Mouse (Mus musculus) hindbrain, embryonic 15.5 days (tissue): ENCODE data around the gene Ociad1. TPM values are rescaled to one million over a fixed set of nuclear protein-coding genes. Genes with fewer than 3 reads are reported as not detected.
A peak's percentile ranks its signal among the peaks of the same experiment; 100 is the strongest.

ENCODE experiments used
- ATAC-seq: fragments of 200-750 bp; cut with Nextera tagmentation; 2 replicates; pipeline ENCODE4 v1.8.0; 2017; ENCODE audit warnings: low read depth, moderate number of reproducible peaks, moderate TSS enrichment; ENCODE audit not compliant: low FRiP score
- H3K27ac ChIP-seq: fragments of 300-500 bp; sonication (generic); replicated peaks from 2 replicates; pipeline ENCODE4 v1.5.1; 2015; ENCODE audit warnings: mild to moderate bottlenecking, inconsistent platforms
- H3K27me3 ChIP-seq: fragments of 300-500 bp; sonication (generic); 2 replicates; pipeline ENCODE4 v1.6.1; 2015; ENCODE audit warnings: control low read depth, inconsistent platforms
- H3K36me3 ChIP-seq: fragments of 300-500 bp; sonication (generic); 2 replicates; pipeline ENCODE4 v1.6.1; 2015; ENCODE audit warnings: control low read depth, inconsistent platforms
- H3K4me1 ChIP-seq: fragments of 300-500 bp; sonication (generic); replicated peaks from 2 replicates; pipeline ENCODE4 v1.6.1; 2015; ENCODE audit warnings: control low read depth, inconsistent platforms
- H3K4me2 ChIP-seq: fragments of 300-500 bp; sonication (generic); 2 replicates; pipeline ENCODE4 v1.6.1; 2015; ENCODE audit warnings: moderate library complexity, mild to moderate bottlenecking, inconsistent platforms
- H3K4me3 ChIP-seq: fragments of 300-500 bp; sonication (generic); 2 replicates; pipeline ENCODE4 v1.5.1; 2015; ENCODE audit warnings: mild to moderate bottlenecking, inconsistent platforms
- H3K9ac ChIP-seq: fragments of 300-500 bp; sonication (generic); 2 replicates; pipeline ENCODE4 v1.6.1; 2015; ENCODE audit warnings: inconsistent platforms
- H3K9me3 ChIP-seq: fragments of 300-500 bp; sonication (generic); 2 replicates; pipeline ENCODE4 v1.6.1; 2016; ENCODE audit warnings: control low read depth, inconsistent platforms
- WGBS: fragments of 180-500 bp; shearing (Covaris S2); methylation state at CpG from one replicate; pipeline ENCODE4 v1.1.7; 2015; 5-methylcytosine and 5-hydroxymethylcytosine counted together
- polyA plus RNA-seq: library from polyadenylated mRNA; unstranded; fragments of >200 nt; fragmentation: Nextera tagmentation; extraction: Ambion mirVana; gene quantifications from 2 replicates; pipeline ENCODE4 v1.2.1, GENCODE M21; 2015

Ociad1 gene
- polyA plus RNA-seq, 1 experiment from 2014 or later = 342 TPM

DNA sequence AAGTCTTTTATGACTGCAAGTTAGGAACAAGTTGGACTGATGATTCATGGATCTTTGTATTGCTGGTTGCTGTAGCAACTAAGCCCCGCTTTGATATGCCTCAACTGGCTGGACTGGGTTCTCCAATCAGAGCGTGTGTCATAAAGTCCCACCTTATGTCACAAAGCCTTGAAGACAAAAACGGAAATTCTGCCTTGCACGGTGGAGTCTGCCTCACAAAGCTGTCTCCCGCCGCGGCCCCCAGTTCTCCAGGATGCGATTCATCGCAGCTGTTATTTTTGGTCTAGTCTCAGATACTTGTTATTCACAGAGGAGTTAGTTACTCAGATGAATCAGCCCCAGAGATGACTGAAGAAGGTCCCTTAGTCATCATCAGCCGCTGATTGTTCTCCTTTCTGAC lies 51.7 kb downstream of the Ociad1 start:
- no peaks in the 10 kb centered on the region for H3K36me3 ChIP-seq
- no peak overlapping the region for H3K27ac ChIP-seq
- 65% methylated on average over 10 of the region's 10 CpGs for WGBS
- H3K4me3 ChIP-seq = no peak overlapping the region
- ATAC-seq = no peak
- no peak overlapping the region for H3K9ac ChIP-seq
- H3K9me3 ChIP-seq = no peaks in the 10 kb centered on the region
- H3K4me2 ChIP-seq = no peak overlapping the region
- H3K27me3 ChIP-seq = no peaks in the 10 kb centered on the region
- H3K4me1 ChIP-seq = no peaks in the 10 kb centered on the region

- WGBS = 74% methylated on average over 4 of the region's 4 CpGs
Measured at GRCm38 (mm10) chr5:73345254-73345653, 52.7 kb downstream of the Ociad1 start.

DNA sequence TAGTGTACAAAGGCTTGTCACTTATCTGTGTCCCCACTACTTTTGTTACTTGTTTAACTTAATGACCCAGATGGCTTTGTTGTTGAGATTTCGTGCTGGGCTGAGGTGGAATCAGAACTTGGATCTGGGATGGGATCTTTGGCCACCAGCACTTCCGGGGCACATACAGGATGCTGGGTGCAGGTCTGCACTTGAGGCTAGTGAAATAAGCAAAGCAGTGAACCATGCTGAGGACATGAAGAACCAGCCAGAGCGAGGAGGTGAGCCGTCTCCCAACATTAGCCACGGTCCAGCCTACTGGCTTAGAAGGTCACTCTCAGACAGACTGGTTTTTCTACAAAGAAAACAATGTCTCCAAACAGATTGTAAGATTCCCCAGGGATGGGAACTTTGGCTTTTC lies 56.9 kb downstream of the Ociad1 start:
- no peaks in the 10 kb centered on the region for H3K27me3 ChIP-seq
- H3K9me3 ChIP-seq = no peaks in the 10 kb centered on the region
- H3K4me3 ChIP-seq = no peak overlapping the region
- H3K9ac ChIP-seq = no peak overlapping the region
- peaks cover 7% of the 10 kb centered on the region; the same call in 1 of the 2 replicates for H3K4me1 ChIP-seq
- WGBS = 50% methylated on average over 5 of the region's 5 CpGs
- no peak overlapping the region for H3K4me2 ChIP-seq
- H3K36me3 ChIP-seq = no peaks in the 10 kb centered on the region
- ATAC-seq = no peak
- H3K27ac ChIP-seq = no peak overlapping the region

More at GRCm38 (mm10) chr5:73345254-73345653, 52.7 kb downstream of the Ociad1 start:
- H3K27ac ChIP-seq = no peak overlapping the region
- ATAC-seq = no peak
- no peaks in the 10 kb centered on the region for H3K36me3 ChIP-seq
- H3K4me3 ChIP-seq = no peak overlapping the region
- H3K4me2 ChIP-seq = no peak overlapping the region
- H3K27me3 ChIP-seq = no peaks in the 10 kb centered on the region
- no peak overlapping the region for H3K9ac ChIP-seq
- no peaks in the 10 kb centered on the region for H3K9me3 ChIP-seq
- H3K4me1 ChIP-seq = no peaks in the 10 kb centered on the region

DNA sequence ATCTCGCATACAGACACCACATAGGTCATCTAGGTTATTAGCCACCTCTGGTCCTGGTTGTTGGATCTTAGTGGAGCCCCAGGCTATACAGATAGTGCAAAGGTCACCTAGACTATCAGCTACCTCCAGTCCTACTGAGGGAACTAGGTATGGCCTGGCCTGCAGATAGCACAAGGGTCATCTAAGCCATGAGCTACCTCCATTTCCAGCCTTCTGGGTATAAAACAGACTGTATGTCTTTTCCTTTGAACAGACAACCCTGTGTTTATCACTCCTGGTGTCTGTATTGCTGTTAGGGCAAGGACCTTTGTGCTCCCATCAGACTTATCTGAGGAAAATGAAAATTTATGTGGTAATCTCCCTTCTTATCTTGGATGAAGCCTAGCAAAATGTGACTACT lies 59.2 kb downstream of the Ociad1 start:
- H3K4me3 ChIP-seq = no peak overlapping the region
- H3K36me3 ChIP-seq = no peaks in the 10 kb centered on the region
- H3K4me2 ChIP-seq = no peak overlapping the region
- ATAC-seq = no peak
- H3K4me1 ChIP-seq = peaks cover 7% of the 10 kb centered on the region; the same call in 1 of the 2 replicates
- H3K27me3 ChIP-seq = no peaks in the 10 kb centered on the region
- no peak overlapping the region for H3K27ac ChIP-seq
- no peak overlapping the region for H3K9ac ChIP-seq
- 94% methylated on average over 1 of the region's 1 CpGs for WGBS
- H3K9me3 ChIP-seq = no peaks in the 10 kb centered on the region

DNA sequence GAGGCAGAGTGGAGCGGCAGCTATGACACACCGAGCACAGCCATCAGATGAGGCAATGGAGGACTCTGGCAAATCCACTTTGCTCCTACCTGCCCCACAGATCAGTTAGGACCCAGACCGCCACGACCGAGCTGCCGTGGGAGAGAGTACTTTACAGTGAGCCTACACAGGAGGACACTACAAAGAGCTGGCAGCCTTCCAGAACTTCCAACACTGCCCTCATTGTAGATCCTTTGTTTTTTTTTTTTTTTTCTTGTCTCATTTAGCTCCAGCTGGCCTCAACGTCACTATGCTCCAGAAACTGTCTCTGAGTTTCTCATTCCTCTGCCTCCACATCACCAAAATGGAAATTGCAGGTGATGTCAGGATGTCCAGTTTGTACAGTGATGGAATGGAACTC lies 60.9 kb downstream of the Ociad1 start:
- H3K27me3 ChIP-seq = no peaks in the 10 kb centered on the region
- H3K9me3 ChIP-seq = no peaks in the 10 kb centered on the region
- ATAC-seq = no peak
- H3K27ac ChIP-seq = no peak overlapping the region
- H3K4me2 ChIP-seq = no peak overlapping the region
- H3K36me3 ChIP-seq = no peaks in the 10 kb centered on the region
- H3K4me1 ChIP-seq = peaks cover 7% of the 10 kb centered on the region; the same call in 1 of the 2 replicates
- 49% methylated on average over 7 of the region's 7 CpGs for WGBS
- no peak overlapping the region for H3K4me3 ChIP-seq
- H3K9ac ChIP-seq = no peak overlapping the region

DNA sequence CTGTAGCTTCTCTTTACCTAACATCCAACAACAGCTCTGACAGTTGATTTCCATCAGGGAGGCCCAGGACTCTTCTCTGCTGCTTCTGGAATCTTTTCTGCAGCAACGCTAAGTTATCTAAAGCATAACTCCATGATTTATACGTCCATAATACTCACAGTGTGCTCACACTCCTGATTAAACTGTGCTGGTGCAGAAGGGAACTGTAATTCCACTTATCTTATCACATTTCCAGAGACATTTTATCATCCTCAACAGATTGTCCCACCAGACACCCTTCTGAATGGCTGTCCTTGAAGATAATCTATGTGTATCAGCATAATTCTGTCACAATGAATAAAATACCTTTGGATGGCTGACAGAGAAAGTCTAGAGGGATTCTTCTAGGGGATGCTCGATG lies 61.4 kb downstream of the Ociad1 start:
- Histone ChIP-seq H3K9ac (no peak overlapping the region), H3K36me3 (no peaks in the 10 kb centered on the region), H3K4me1 (peaks cover 7% of the 10 kb centered on the region; the same call in 1 of the 2 replicates), H3K4me3 (no peak overlapping the region), H3K27ac (no peak overlapping the region), H3K27me3 (no peaks in the 10 kb centered on the region), H3K9me3 (no peaks in the 10 kb centered on the region), H3K4me2 (no peak overlapping the region)
- WGBS = 61% methylated on average over 3 of the region's 3 CpGs
- no peak for ATAC-seq

DNA sequence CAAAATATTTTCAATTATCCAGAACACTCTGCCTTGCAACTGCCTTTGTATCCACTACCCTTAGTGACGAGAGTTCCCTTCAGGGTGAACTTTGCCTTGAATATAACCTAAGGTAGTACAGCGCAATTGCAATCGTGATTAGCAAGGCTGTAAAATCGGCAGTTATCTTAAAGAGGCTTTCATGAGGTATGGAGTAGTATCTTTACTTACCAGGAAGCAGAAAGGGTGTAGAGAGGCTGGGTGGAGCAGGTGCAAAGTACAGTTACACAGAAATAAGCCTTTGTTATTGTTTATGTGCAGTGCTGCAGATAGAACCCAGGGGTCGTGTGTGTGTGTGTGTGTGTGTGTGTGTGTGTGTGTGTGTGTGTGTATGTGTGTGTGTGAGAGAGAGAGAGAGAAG lies 62.8 kb downstream of the Ociad1 start:
- no peak overlapping the region for H3K27ac ChIP-seq
- no peak overlapping the region for H3K9ac ChIP-seq
- no peak overlapping the region for H3K4me2 ChIP-seq
- no peaks in the 10 kb centered on the region for H3K9me3 ChIP-seq
- H3K36me3 ChIP-seq = no peaks in the 10 kb centered on the region
- H3K4me3 ChIP-seq = no peak overlapping the region
- WGBS = 72% methylated on average over 5 of the region's 5 CpGs
- ATAC-seq = no peak
- no peaks in the 10 kb centered on the region for H3K27me3 ChIP-seq
- H3K4me1 ChIP-seq = peaks cover 12% of the 10 kb centered on the region

GRCm38 (mm10) chr5:73359134-73359751 lies 66.7 kb downstream of the Ociad1 start:
- Histone ChIP-seq H3K4me1 (peaks cover 5% of the 10 kb centered on the region), H3K27ac (no peak overlapping the region), H3K27me3 (no peaks in the 10 kb centered on the region), H3K4me2 (peak overlapping the region; percentile 45), H3K36me3 (no peaks in the 10 kb centered on the region), H3K4me3 (no peak overlapping the region), H3K9me3 (no peaks in the 10 kb centered on the region), H3K9ac (no peak overlapping the region)
- WGBS = 82% methylated on average over 6 of the region's 6 CpGs
- no peak for ATAC-seq

GRCm38 (mm10) chr5:73359752-73360141 lies 67.2 kb downstream of the Ociad1 start:
- Histone ChIP-seq H3K36me3 (no peaks in the 10 kb centered on the region), H3K27ac (no peak overlapping the region), H3K9me3 (no peaks in the 10 kb centered on the region), H3K4me1 (peaks cover 5% of the 10 kb centered on the region), H3K4me2 (peak overlapping the region; percentile 45), H3K4me3 (peak overlapping the region; percentile 7; the same call in 1 of the 2 replicates), H3K27me3 (no peaks in the 10 kb centered on the region), H3K9ac (no peak overlapping the region)
- 30% methylated on average over 12 of the region's 12 CpGs for WGBS
- ATAC-seq = peak; percentile 27; the same call in 1 of the 2 replicates

DNA sequence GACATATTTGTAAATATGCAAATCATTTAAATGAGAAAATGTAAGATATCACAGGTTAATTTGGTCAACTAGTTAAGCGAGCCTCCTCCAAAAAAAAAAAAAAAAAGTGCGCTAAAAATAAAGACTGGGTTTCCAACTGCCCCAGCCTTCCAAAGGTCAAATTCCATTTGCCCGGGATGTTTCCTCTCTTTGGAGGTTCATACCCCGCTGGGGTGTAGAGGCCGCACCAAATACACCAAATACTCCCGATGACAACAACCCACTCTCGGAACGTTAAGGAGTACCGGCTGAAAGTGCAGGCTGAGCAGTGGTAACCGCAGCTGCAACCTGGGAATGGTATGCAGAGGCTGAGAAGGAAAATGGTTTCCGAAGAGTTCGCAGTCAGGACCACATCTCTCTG lies 67.7 kb downstream of the Ociad1 start:
- H3K4me3 ChIP-seq = peak overlapping the region; percentile 7; the same call in 1 of the 2 replicates
- no peaks in the 10 kb centered on the region for H3K36me3 ChIP-seq
- H3K4me1 ChIP-seq = peaks cover 5% of the 10 kb centered on the region
- H3K4me2 ChIP-seq = peak overlapping the region; percentile 45
- no peak overlapping the region for H3K9ac ChIP-seq
- H3K9me3 ChIP-seq = no peaks in the 10 kb centered on the region
- no peaks in the 10 kb centered on the region for H3K27me3 ChIP-seq
- ATAC-seq = no peak
- no peak overlapping the region for H3K27ac ChIP-seq
- WGBS = 22% methylated on average over 12 of the region's 12 CpGs

GRCm38 (mm10) chr5:73362338-73362737 lies 69.8 kb downstream of the Ociad1 start:
- Histone ChIP-seq H3K4me2 (no peak overlapping the region), H3K27ac (no peak overlapping the region), H3K4me3 (no peak overlapping the region), H3K4me1 (peaks cover 5% of the 10 kb centered on the region), H3K9ac (no peak overlapping the region), H3K9me3 (no peaks in the 10 kb centered on the region), H3K27me3 (no peaks in the 10 kb centered on the region), H3K36me3 (no peaks in the 10 kb centered on the region)
- ATAC-seq = no peak
- 91% methylated on average over 7 of the region's 7 CpGs for WGBS

DNA sequence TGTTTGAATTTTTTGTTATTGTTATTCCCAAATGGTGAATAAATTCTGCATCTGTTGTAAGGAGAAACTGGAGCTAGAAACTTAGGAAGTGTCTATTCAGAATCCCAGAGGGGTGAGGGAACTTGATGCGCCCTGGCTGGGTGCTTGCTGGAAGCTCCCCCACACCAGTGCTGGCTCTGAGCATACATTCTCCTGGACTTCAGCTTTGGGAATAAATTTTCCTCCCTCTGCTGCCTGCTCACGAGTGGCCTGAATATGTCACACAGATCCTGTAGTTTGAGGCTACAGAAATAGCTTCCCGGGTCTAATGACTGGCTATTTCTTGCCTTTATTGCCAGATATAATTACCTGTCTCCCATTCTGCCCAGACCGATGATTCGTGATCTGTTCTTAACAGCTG lies 70.2 kb downstream of the Ociad1 start:
- H3K36me3 ChIP-seq = no peaks in the 10 kb centered on the region
- no peaks in the 10 kb centered on the region for H3K9me3 ChIP-seq
- no peak for ATAC-seq
- no peaks in the 10 kb centered on the region for H3K27me3 ChIP-seq
- no peak overlapping the region for H3K27ac ChIP-seq
- H3K4me2 ChIP-seq = no peak overlapping the region
- H3K9ac ChIP-seq = no peak overlapping the region
- peaks cover 5% of the 10 kb centered on the region for H3K4me1 ChIP-seq
- no peak overlapping the region for H3K4me3 ChIP-seq
- WGBS = 84% methylated on average over 5 of the region's 5 CpGs
